Mouse (Mus musculus) neutrophil, adult 59 days (primary cell): ENCODE results near the gene Sumf2. TPM values are rescaled to one million over a fixed set of nuclear protein-coding genes. Genes with fewer than 3 reads are reported as not detected.

Source experiments
- total RNA-seq, 2 experiments: library from RNA; stranded (reverse); gene quantifications; 1 replicate in 1 of 2; 2 replicates in 1 of 2; pipeline ENCODE4 v1.2.4; 2023

The Sumf2 gene
- 1 to 10 TPM; 6.0 to 8.9 TPM for total RNA-seq

GRCm38 (mm10) chr5:129846752-129847557 lies at the start of gene Sumf2:
Gene Sumf2 (plus strand): TSS chr5:129846986.

GRCm38 (mm10) chr5:129886911-129887636 lies 40.3 kb downstream of the Sumf2 start, which contains the start of gene Chchd2:
Gene Chchd2 (minus strand): TSS chr5:129887470.

GRCm38 (mm10) chr5:129895198-129896088 lies 48.7 kb downstream of the Sumf2 start, which contains the start of gene Zbed5:
Gene Zbed5 (plus strand): TSS chr5:129895723.

GRCm38 (mm10) chr5:129898449-129898848 lies 51.7 kb downstream of the Sumf2 start, which contains the start of gene Phkg1:
Gene Phkg1 (minus strand): TSS chr5:129898549.

GRCm38 (mm10) chr5:129908242-129908965 lies 61.6 kb downstream of the Sumf2 start, which contains the start of gene Nupr1l:
Gene Nupr1l (plus strand): TSS chr5:129908540.

Other genes with a start within 250 kb of the Sumf2 start
- 1 to 10 TPM in 1 of 2 experiments, under 1 TPM in 1; 0.95 to 1.0 TPM for gene Zfp11, start 176.9 kb upstream of the Sumf2 start, total RNA-seq
- not detected for gene Sept14, start 138.5 kb upstream of the Sumf2 start, total RNA-seq
- 10 to 100 TPM; 41.4 to 44.2 TPM for gene Mrps17, start 131.5 kb upstream of the Sumf2 start, total RNA-seq
- 10 to 100 TPM; 34.8 to 39.0 TPM for gene Nipsnap2, start 121.9 kb upstream of the Sumf2 start, total RNA-seq
- gene Psph, start 59.5 kb upstream of the Sumf2 start, total RNA-seq, result 1 to 10 TPM; 6.9 to 7.5 TPM
- 100 to 1,000 TPM; 132 to 134 TPM for gene Chchd2, start 40.5 kb downstream of the Sumf2 start, total RNA-seq
- under 1 TPM; 0.18 to 0.56 TPM for gene Zbed5, start 48.7 kb downstream of the Sumf2 start, total RNA-seq
- under 1 TPM; 0.24 to 0.62 TPM for gene Phkg1, start 51.6 kb downstream of the Sumf2 start, total RNA-seq
- 1 to 10 TPM in 1 of 2 experiments, under 1 TPM in 1; 0.18 to 3.2 TPM for gene Nupr1l, start 61.6 kb downstream of the Sumf2 start, total RNA-seq
- gene Vkorc1l1, start 95.0 kb downstream of the Sumf2 start, total RNA-seq, result 10 to 100 TPM; 16.8 to 18.7 TPM
- 10 to 100 TPM; 55.2 to 64.1 TPM for gene Gusb, start 156.1 kb downstream of the Sumf2 start, total RNA-seq
- gene Asl, start 182.3 kb downstream of the Sumf2 start, total RNA-seq, result 10 to 100 TPM; 25.7 to 35.5 TPM
- 10 to 100 TPM; 16.5 to 19.8 TPM for gene Crcp, start 182.3 kb downstream of the Sumf2 start, total RNA-seq
- 1 to 10 TPM; 2.9 to 3.2 TPM for gene Tpst1, start 226.3 kb downstream of the Sumf2 start, total RNA-seq